Mouse (Mus musculus): ENCODE results near the gene Tut7. TPM values are rescaled to one million over a fixed set of nuclear protein-coding genes. Genes with fewer than 3 reads are reported as not detected.
"Not testable (repeated sequence)": the region's sequence is repeated elsewhere in the genome, so short reads cannot be mapped to it uniquely, and the experiment has no call there.

The Tut7 gene
- polyA plus RNA-seq, 1 experiment from 2014 or later: 45.1 TPM

DNA sequence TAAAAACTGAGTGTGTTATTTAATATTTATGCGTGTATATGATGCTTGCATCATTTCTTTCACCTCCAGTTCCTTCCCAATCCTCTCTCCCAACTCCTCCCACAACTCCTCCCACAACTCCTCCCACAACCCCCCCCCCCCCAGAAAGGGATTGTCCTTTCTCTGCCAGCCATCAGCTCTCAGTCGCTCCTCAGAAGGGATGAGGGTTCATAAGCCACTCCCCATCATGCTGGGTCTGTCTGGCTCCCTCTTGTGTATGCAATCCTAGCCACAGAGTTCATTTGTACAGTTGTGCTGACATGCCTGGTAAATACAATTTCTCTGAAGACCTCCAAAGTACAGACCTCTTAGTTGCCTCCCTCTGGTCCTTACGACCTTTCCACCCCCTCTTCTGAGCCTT, 87.8 kb downstream of the Tut7 start:
- no peaks in the 10 kb centered on the region for H3K27me3 ChIP-seq (ENCODE audit: control insufficient read depth, insufficient read depth, low read length)
- H3K36me3 ChIP-seq (ENCODE audit: control insufficient read depth, insufficient read depth, low read length): no peaks in the 10 kb centered on the region
- no peak overlapping the region for H3K27ac ChIP-seq (ENCODE audit: low read depth, low read length)
- ATAC-seq (ENCODE audit: low read depth): peak; percentile 38; the same call in 1 of the 2 replicates
- WGBS: 35% methylated on average over 3 of the region's 3 CpGs
- H3K9me3 ChIP-seq (ENCODE audit: control insufficient read depth, low read length): no peaks in the 10 kb centered on the region
- no peak overlapping the region for H3K4me3 ChIP-seq (ENCODE audit: low read depth, low read length)
- H3K4me1 ChIP-seq (ENCODE audit: control insufficient read depth, insufficient read depth, low read length): no peaks in the 10 kb centered on the region
- H3K4me2 ChIP-seq (ENCODE audit: low read depth, low read length): no peak overlapping the region
- no peak overlapping the region for H3K9ac ChIP-seq (replicated peaks; ENCODE audit: low read depth, low read length)

- 47% methylated on average over 6 of the region's 6 CpGs for WGBS
- H3K27me3 ChIP-seq (ENCODE audit: control insufficient read depth, insufficient read depth, low read length); H3K9me3 ChIP-seq (ENCODE audit: control insufficient read depth, low read length); H3K27ac ChIP-seq (ENCODE audit: low read depth, low read length); H3K4me2 ChIP-seq (ENCODE audit: low read depth, low read length); H3K4me3 ChIP-seq (ENCODE audit: low read depth, low read length); H3K4me1 ChIP-seq (ENCODE audit: control insufficient read depth, insufficient read depth, low read length); H3K36me3 ChIP-seq (ENCODE audit: control insufficient read depth, insufficient read depth, low read length); H3K9ac ChIP-seq (replicated peaks; ENCODE audit: low read depth, low read length); ATAC-seq (ENCODE audit: low read depth): not testable (repeated sequence)
Observed at GRCm38 (mm10) chr13:59734347-59734746, 88.6 kb downstream of the Tut7 start.

GRCm38 (mm10) chr13:59733936-59734335, 89.0 kb downstream of the Tut7 start:
- H3K9ac ChIP-seq (replicated peaks; ENCODE audit: low read depth, low read length): no peak overlapping the region
- no peaks in the 10 kb centered on the region for H3K36me3 ChIP-seq (ENCODE audit: control insufficient read depth, insufficient read depth, low read length)
- 75% methylated on average over 3 of the region's 4 CpGs for WGBS
- no peaks in the 10 kb centered on the region for H3K4me1 ChIP-seq (ENCODE audit: control insufficient read depth, insufficient read depth, low read length)
- H3K27ac ChIP-seq (ENCODE audit: low read depth, low read length): no peak overlapping the region
- no peaks in the 10 kb centered on the region for H3K9me3 ChIP-seq (ENCODE audit: control insufficient read depth, low read length)
- no peaks in the 10 kb centered on the region for H3K27me3 ChIP-seq (ENCODE audit: control insufficient read depth, insufficient read depth, low read length)
- H3K4me2 ChIP-seq (ENCODE audit: low read depth, low read length): no peak overlapping the region
- no peak overlapping the region for H3K4me3 ChIP-seq (ENCODE audit: low read depth, low read length)
- no peak for ATAC-seq (ENCODE audit: low read depth)

DNA sequence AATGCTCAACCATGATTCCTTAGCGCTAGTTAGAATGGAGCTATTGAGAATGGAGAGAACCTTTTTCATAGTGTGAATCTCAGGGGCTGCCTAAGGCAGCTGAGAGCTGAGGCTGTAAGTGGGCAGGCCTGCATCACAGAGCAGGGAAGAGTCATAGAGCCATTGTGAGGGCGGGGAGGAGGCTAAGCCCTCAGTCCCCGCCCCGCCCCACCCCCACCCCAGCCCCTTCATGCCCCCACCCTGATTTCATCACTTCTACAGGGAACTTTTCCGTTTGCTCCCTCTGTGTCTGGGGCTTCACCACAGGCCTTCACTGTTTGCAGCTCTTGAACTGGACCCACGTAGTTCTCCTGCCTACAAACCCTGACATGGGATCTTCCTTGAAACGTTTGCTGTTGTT, 91.3 kb downstream of the Tut7 start, which contains the start of gene Spata31d1d:
Gene Spata31d1d, minus strand, starts transcription at position 101 of the 400 bp plus-strand sequence.
- H3K27ac ChIP-seq (ENCODE audit: low read depth, low read length): no peak within 1 kb of the TSS
- H3K36me3 ChIP-seq (ENCODE audit: control insufficient read depth, insufficient read depth, low read length): no peaks in the 10 kb centered on the region
- H3K4me2 ChIP-seq (ENCODE audit: low read depth, low read length): no peak within 1 kb of the TSS
- H3K9ac ChIP-seq (replicated peaks; ENCODE audit: low read depth, low read length): no peak within 1 kb of the TSS
- no peak for ATAC-seq (ENCODE audit: low read depth)
- H3K4me1 ChIP-seq (ENCODE audit: control insufficient read depth, insufficient read depth, low read length): no peaks in the 10 kb centered on the region
- no peaks in the 10 kb centered on the region for H3K27me3 ChIP-seq (ENCODE audit: control insufficient read depth, insufficient read depth, low read length)
- WGBS: 47% methylated on average over 7 of the region's 7 CpGs
- no peak within 1 kb of the TSS for H3K4me3 ChIP-seq (ENCODE audit: low read depth, low read length)
- H3K9me3 ChIP-seq (ENCODE audit: control insufficient read depth, low read length): no peaks in the 10 kb centered on the region

GRCm38 (mm10) chr13:59728378-59729093, 94.4 kb downstream of the Tut7 start:
- Histone ChIP-seq H3K27ac (ENCODE audit: low read depth, low read length) (no peak overlapping the region), H3K27me3 (ENCODE audit: control insufficient read depth, insufficient read depth, low read length) (no peaks in the 10 kb centered on the region), H3K4me2 (ENCODE audit: low read depth, low read length) (no peak overlapping the region), H3K9ac (replicated peaks; ENCODE audit: low read depth, low read length) (no peak overlapping the region), H3K4me3 (ENCODE audit: low read depth, low read length) (no peak overlapping the region), H3K4me1 (ENCODE audit: control insufficient read depth, insufficient read depth, low read length) (no peaks in the 10 kb centered on the region), H3K9me3 (ENCODE audit: control insufficient read depth, low read length) (no peaks in the 10 kb centered on the region), H3K36me3 (ENCODE audit: control insufficient read depth, insufficient read depth, low read length) (no peaks in the 10 kb centered on the region)
- 32% methylated on average over 7 of the region's 7 CpGs for WGBS
- peak; percentile 87 for ATAC-seq (ENCODE audit: low read depth)

DNA sequence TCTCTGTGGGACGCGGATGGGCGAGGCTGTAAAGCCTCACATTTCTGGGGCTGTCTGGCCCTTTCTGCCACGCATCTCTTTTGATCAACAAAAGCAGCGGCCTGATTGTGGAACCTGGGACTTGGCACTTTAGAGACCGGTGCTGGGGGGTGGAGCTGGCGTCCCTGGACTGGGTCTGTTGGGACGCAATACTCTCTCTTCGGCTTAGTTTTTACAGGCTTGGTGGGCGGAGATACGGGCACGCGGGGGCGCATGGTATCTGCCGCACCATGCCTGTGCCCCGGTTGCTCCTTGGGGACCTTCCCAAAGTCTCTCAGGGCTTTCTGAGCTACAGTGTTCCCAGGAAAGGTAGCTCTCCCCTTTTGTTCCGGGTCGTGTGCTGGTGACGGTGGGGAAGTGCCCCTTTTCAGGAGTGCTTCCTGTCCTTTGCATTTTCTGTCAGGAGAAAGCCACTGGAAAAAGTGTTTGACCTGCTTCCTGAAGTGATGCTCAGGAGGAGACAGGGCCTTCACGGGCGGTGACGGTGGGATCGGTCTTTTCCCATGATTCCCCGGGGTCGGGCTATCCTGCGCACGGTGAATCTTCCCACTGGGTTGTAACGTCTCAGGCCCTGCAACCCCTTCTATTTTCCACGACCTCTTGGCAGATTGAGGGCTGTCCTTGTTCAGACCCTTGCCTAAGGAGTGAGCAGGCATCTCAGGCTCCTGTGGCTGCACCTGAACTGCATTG, 96.6 kb downstream of the Tut7 start:
- Histone ChIP-seq H3K9ac (replicated peaks; ENCODE audit: low read depth, low read length) (no peak overlapping the region), H3K4me1 (ENCODE audit: control insufficient read depth, insufficient read depth, low read length) (no peaks in the 10 kb centered on the region), H3K9me3 (ENCODE audit: control insufficient read depth, low read length) (no peaks in the 10 kb centered on the region), H3K4me3 (ENCODE audit: low read depth, low read length) (no peak overlapping the region), H3K27ac (ENCODE audit: low read depth, low read length) (no peak overlapping the region), H3K4me2 (ENCODE audit: low read depth, low read length) (peak overlapping the region; percentile 31), H3K27me3 (ENCODE audit: control insufficient read depth, insufficient read depth, low read length) (no peaks in the 10 kb centered on the region), H3K36me3 (ENCODE audit: control insufficient read depth, insufficient read depth, low read length) (no peaks in the 10 kb centered on the region)
- 25% methylated on average over 29 of the region's 29 CpGs for WGBS
- ATAC-seq (ENCODE audit: low read depth): no peak

DNA sequence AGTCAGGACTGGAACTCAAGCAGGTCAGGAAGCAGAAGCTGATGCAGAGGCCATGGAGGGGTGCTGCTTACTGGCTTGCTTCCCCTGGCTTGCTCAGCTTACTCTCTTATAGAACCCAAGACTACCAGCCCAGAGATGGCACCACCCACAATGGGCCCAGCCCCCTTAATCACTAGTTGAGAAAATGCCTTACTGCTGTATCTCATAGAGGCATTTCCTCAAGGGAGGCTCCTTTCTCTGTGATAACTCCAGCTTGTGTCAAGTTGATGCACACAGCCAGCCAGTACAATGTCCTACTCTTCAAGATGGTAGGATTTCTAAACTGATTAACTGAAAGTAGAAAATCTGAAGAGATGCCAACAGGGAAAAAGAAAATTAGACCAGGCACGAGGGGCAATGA, 100.9 kb downstream of the Tut7 start:
- not testable (repeated sequence) for H3K4me2 ChIP-seq (ENCODE audit: low read depth, low read length); H3K27ac ChIP-seq (ENCODE audit: low read depth, low read length); H3K4me1 ChIP-seq (ENCODE audit: control insufficient read depth, insufficient read depth, low read length); H3K36me3 ChIP-seq (ENCODE audit: control insufficient read depth, insufficient read depth, low read length); H3K4me3 ChIP-seq (ENCODE audit: low read depth, low read length); H3K9me3 ChIP-seq (ENCODE audit: control insufficient read depth, low read length); H3K9ac ChIP-seq (replicated peaks; ENCODE audit: low read depth, low read length); H3K27me3 ChIP-seq (ENCODE audit: control insufficient read depth, insufficient read depth, low read length); ATAC-seq (ENCODE audit: low read depth)
- WGBS: 84% methylated on average over 1 of the region's 1 CpGs

Other genes starting within 250 kb of the Tut7 start
- 97.3 and 112 TPM in 2 replicates for gene Agtpbp1, start 237.9 kb downstream of the Tut7 start, polyA plus RNA-seq (2014; fragmentation: Nextera tagmentation; extraction: Ambion mirVana)
- 120 and 131 TPM in 2 replicates for gene Naa35, start 237.9 kb downstream of the Tut7 start, polyA plus RNA-seq (2014; fragmentation: Nextera tagmentation; extraction: Ambion mirVana)
- 21.4 and 30.3 TPM in 2 replicates for gene Golm1, start 147.3 kb downstream of the Tut7 start, polyA plus RNA-seq (2014; fragmentation: Nextera tagmentation; extraction: Ambion mirVana)
- not detected in 2 replicates for gene 4921517D22Rik, start 129.0 kb downstream of the Tut7 start, polyA plus RNA-seq (2014; fragmentation: Nextera tagmentation; extraction: Ambion mirVana)
- gene Spata31d1a, start 112.8 kb downstream of the Tut7 start, polyA plus RNA-seq (2014; fragmentation: Nextera tagmentation; extraction: Ambion mirVana): 0.06 and 0.21 TPM in 2 replicates
- not detected in 2 replicates for gene Spata31d1b, start 110.9 kb downstream of the Tut7 start, polyA plus RNA-seq (2014; fragmentation: Nextera tagmentation; extraction: Ambion mirVana)
- not detected in 2 replicates for gene Spata31d1d, start 91.4 kb downstream of the Tut7 start, polyA plus RNA-seq (2014; fragmentation: Nextera tagmentation; extraction: Ambion mirVana)
- gene 1700014D04Rik, start 76.4 kb downstream of the Tut7 start, polyA plus RNA-seq (2014; fragmentation: Nextera tagmentation; extraction: Ambion mirVana): 0.10 and 0.52 TPM in 2 replicates
- 184 and 200 TPM in 2 replicates for gene Isca1, start 53.3 kb downstream of the Tut7 start, polyA plus RNA-seq (2014; fragmentation: Nextera tagmentation; extraction: Ambion mirVana)
- gene Gm49354, start 40.9 kb downstream of the Tut7 start, polyA plus RNA-seq (2014; fragmentation: Nextera tagmentation; extraction: Ambion mirVana): not detected in 2 replicates